Mouse (Mus musculus) CD4-positive helper T cell, adult 2 months (primary cell): ENCODE results near the gene Rnls.
A peak's percentile ranks its signal among the peaks of the same experiment; 100 is the strongest.

Experiments
- DNase-seq: peaks from one replicate; pipeline ENCODE4 v3.0.0-alpha.2; 2012; ENCODE audit warnings: low read depth, missing footprints, low spot score

The Rnls gene

GRCm38 (mm10) chr19:33201181-33201580 lies 190.9 kb downstream of the Rnls start:
- no peak for DNase-seq

- DNase-seq, result no peak
These were observed 200.0 kb downstream of the Rnls start for GRCm38 (mm10) chr19:33192064-33192463.

- DNase-seq, result no peak
These were observed 203.3 kb downstream of the Rnls start for GRCm38 (mm10) chr19:33188766-33189165.

GRCm38 (mm10) chr19:33179595-33179994 lies 212.5 kb downstream of the Rnls start:
- DNase-seq, result no peak

- no peak for DNase-seq
These were observed 213.2 kb downstream of the Rnls start for GRCm38 (mm10) chr19:33178866-33179265.

GRCm38 (mm10) chr19:33178367-33178766 lies 213.7 kb downstream of the Rnls start:
- no peak for DNase-seq

- no peak for DNase-seq
These were observed 218.1 kb downstream of the Rnls start for GRCm38 (mm10) chr19:33173991-33174390.

- DNase-seq, result no peak
These were observed 222.2 kb downstream of the Rnls start for GRCm38 (mm10) chr19:33169881-33170280.

- no peak for DNase-seq
These were observed 224.4 kb downstream of the Rnls start for GRCm38 (mm10) chr19:33167528-33168264.

GRCm38 (mm10) chr19:33164801-33165200 lies 227.3 kb downstream of the Rnls start:
- no peak for DNase-seq

- no peak for DNase-seq
These were observed 230.2 kb downstream of the Rnls start for GRCm38 (mm10) chr19:33161903-33162302.

- no peak for DNase-seq
These were observed 232.2 kb downstream of the Rnls start for GRCm38 (mm10) chr19:33159897-33160296.

- DNase-seq, result no peak
These were observed 232.9 kb downstream of the Rnls start for GRCm38 (mm10) chr19:33159192-33159591.

GRCm38 (mm10) chr19:33158234-33158633 lies 233.9 kb downstream of the Rnls start:
- no peak for DNase-seq

GRCm38 (mm10) chr19:33148411-33148810 lies 243.7 kb downstream of the Rnls start:
- no peak for DNase-seq

- DNase-seq, result no peak
These were observed 248.9 kb downstream of the Rnls start for GRCm38 (mm10) chr19:33143198-33143597.

GRCm38 (mm10) chr19:33137316-33137715 lies 254.8 kb downstream of the Rnls start:
- no peak for DNase-seq

- DNase-seq, result no peak
These were observed 269.4 kb downstream of the Rnls start for GRCm38 (mm10) chr19:33122611-33123226.

- DNase-seq, result no peak
These were observed 272.1 kb downstream of the Rnls start for GRCm38 (mm10) chr19:33119947-33120346.

GRCm38 (mm10) chr19:33118898-33119297 lies 273.2 kb downstream of the Rnls start:
- peak; percentile 13 for DNase-seq

- no peak for DNase-seq
These were observed 277.3 kb downstream of the Rnls start for GRCm38 (mm10) chr19:33114631-33115295.

GRCm38 (mm10) chr19:33113746-33114145 lies 278.3 kb downstream of the Rnls start:
- DNase-seq, result no peak

- DNase-seq, result no peak
These were observed 281.7 kb downstream of the Rnls start for GRCm38 (mm10) chr19:33110404-33110803.
